19 mouse cellular contexts compared by ENCODE assay signal in the genomic region with DNA sequence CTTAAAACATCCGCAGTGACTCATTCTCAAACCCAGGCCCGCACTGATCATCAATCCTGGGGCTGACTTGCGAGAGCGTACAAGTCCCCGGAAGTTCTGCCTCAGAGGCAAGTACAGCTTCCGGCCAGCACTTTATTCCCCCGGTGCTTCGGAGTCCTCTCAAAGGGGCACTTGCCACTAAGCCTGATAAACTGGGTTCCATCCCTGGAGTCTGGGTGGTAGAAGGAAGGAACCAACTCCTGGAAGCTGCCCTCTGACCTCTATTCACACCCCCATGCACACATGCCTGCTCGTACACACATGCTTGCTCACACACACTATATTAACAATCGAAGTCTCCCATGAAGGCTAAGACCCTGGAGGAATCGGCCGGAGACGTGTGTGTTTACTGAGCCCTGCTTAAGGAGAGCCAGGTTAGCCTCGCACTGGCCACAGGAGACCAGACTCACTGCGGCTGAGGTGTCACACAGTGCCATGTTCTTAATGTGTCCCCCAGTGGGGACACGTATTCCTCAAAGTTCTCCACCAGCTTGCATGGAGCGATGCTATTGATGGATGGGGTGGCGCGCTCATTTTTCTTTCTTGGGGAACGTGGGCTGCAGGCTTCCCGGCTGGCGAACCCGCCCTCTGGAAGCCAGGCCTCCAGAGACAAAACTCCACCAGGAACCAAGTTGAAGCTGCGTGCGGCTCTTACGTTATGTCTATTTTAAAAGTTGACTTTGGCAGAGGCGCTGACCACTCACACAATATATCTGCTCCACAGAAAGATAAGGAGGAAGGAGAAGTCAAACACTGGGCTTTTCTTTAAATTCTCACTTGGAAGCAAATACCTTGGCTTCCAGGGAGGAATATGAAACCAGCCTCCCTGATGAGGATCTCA.
DNase-seq lines count a peak whose midpoint lies in the region; ATAC-seq and TF ChIP-seq lines count a peak whose summit lies in the region.
"Had no signal": no experiment of that assay in that cellular context is flagged by ENCODE, and none has a peak within 500 bp of the region (broad histone marks: within the 10 kb centered on the region; RNA-seq: fewer than 3 reads in every experiment).

No protein-coding gene starts in this region.

- peaks cover 18% of the 10 kb centered on the region for H3K4me1 ChIP-seq in intestine, embryonic 14.5 days (replicated peaks; ENCODE audit: control insufficient read depth, insufficient read depth, low read length)
- H3K4me1 ChIP-seq in intestine, postnatal 0 days (replicated peaks; ENCODE audit: control insufficient read depth, insufficient read depth, low read length) = no peaks in the 10 kb centered on the region
- H3K4me1 ChIP-seq in testis, adult 2 months (ENCODE audit: control insufficient read depth, insufficient read depth, low read length) = peaks cover 14% of the 10 kb centered on the region
- peaks cover 16% of the 10 kb centered on the region; the same call in 1 of the 2 replicates for H3K4me1 ChIP-seq in heart, postnatal 0 days (ENCODE audit: control insufficient read depth, insufficient read depth)

- no peaks in the 10 kb centered on the region for H3K27me3 ChIP-seq in intestine, embryonic 14.5 days (replicated peaks; ENCODE audit: control insufficient read depth, insufficient read depth, low read length)
- H3K27me3 ChIP-seq in intestine, postnatal 0 days (replicated peaks; ENCODE audit: control insufficient read depth, insufficient read depth, low read length) = no peaks in the 10 kb centered on the region
- no peaks in the 10 kb centered on the region for H3K27me3 ChIP-seq in testis, adult 2 months (ENCODE audit: control insufficient read depth, insufficient read depth, low read length)
- H3K27me3 ChIP-seq in heart, postnatal 0 days (ENCODE audit: control insufficient read depth, insufficient read depth, low read length) = peaks cover 13% of the 10 kb centered on the region; the same call in 1 of the 2 replicates
- H3K27me3 ChIP-seq: hindbrain, embryonic 15.5 days; limb, embryonic 15.5 days; Patski had no signal

- H3K9me3 ChIP-seq in intestine, embryonic 14.5 days (ENCODE audit: control insufficient read depth, low read length) = no peaks in the 10 kb centered on the region
- no peaks in the 10 kb centered on the region for H3K9me3 ChIP-seq in intestine, postnatal 0 days (ENCODE audit: control insufficient read depth)
- H3K9me3 ChIP-seq in heart, postnatal 0 days (replicated peaks; ENCODE audit: control insufficient read depth, low read length) = no peaks in the 10 kb centered on the region
- H3K9me3 ChIP-seq: forebrain, embryonic 10.5 days; hindbrain, embryonic 15.5 days; limb, embryonic 15.5 days; midbrain, embryonic 10.5 days had no signal

- no peak for TF ChIP-seq POLR2A in testis, adult 2 months (IDR thresholded peaks at IDR 0.05; ENCODE audit: control insufficient read depth, low read depth, low read length)

- TF ChIP-seq CTCF in intestine, postnatal 0 days (IDR thresholded peaks at IDR 0.05; ENCODE audit: low read depth) = no peak
- TF ChIP-seq CTCF in testis, adult 2 months (IDR thresholded peaks at IDR 0.05; ENCODE audit: control insufficient read depth, insufficient read depth, insufficient replicate concordance, low read depth, low read length) = no peak
- TF ChIP-seq CTCF in heart, postnatal 0 days (IDR thresholded peaks at IDR 0.05; ENCODE audit: low read depth) = no peak

- no peaks in the 10 kb centered on the region for H3K36me3 ChIP-seq in intestine, embryonic 14.5 days (ENCODE audit: control insufficient read depth, insufficient read depth, low read length)
- no peaks in the 10 kb centered on the region for H3K36me3 ChIP-seq in intestine, postnatal 0 days (ENCODE audit: control insufficient read depth, insufficient read depth)
- H3K36me3 ChIP-seq in testis, adult 2 months (ENCODE audit: control insufficient read depth, insufficient read depth, low read length) = no peaks in the 10 kb centered on the region
- no peaks in the 10 kb centered on the region for H3K36me3 ChIP-seq in heart, postnatal 0 days (replicated peaks; ENCODE audit: control insufficient read depth, insufficient read depth, low read length)
- H3K36me3 ChIP-seq: forebrain, embryonic 10.5 days; hindbrain, embryonic 15.5 days; limb, embryonic 15.5 days; midbrain, embryonic 10.5 days had no signal

- no peak overlapping the region for H3K4me2 ChIP-seq in intestine, embryonic 14.5 days (ENCODE audit: low read length)
- H3K4me2 ChIP-seq in intestine, postnatal 0 days (replicated peaks; ENCODE audit: low read depth) = no peak overlapping the region
- peak overlapping the region; percentile 37 for H3K4me2 ChIP-seq in heart, postnatal 0 days (ENCODE audit: low read depth, low read length)
- H3K4me2 ChIP-seq: hindbrain, embryonic 15.5 days; limb, embryonic 15.5 days had no signal

- 47% methylated on average over 27 of the region's 27 CpGs for WGBS in intestine, embryonic 14.5 days
- 60% methylated on average over 27 of the region's 27 CpGs for WGBS in intestine, postnatal 0 days
- 45% methylated on average over 27 of the region's 27 CpGs for WGBS in heart, postnatal 0 days

- H3K4me3 ChIP-seq in intestine, embryonic 14.5 days (ENCODE audit: low read depth, low read length) = no peak overlapping the region
- no peak overlapping the region for H3K4me3 ChIP-seq in intestine, postnatal 0 days (ENCODE audit: low read depth, low read length)
- H3K4me3 ChIP-seq in testis, adult 2 months (ENCODE audit: control insufficient read depth, low read depth, low read length) = peak overlapping the region; percentile 87
- no peak overlapping the region for H3K4me3 ChIP-seq in heart, postnatal 0 days (ENCODE audit: low read depth, low read length)
- H3K4me3 ChIP-seq: forebrain, embryonic 10.5 days; hindbrain, embryonic 15.5 days; layer of hippocampus, adult 2 months; left cerebral cortex, adult 2 months; limb, embryonic 15.5 days; midbrain, embryonic 10.5 days had no signal

- no peak overlapping the region for H3K9ac ChIP-seq in intestine, embryonic 14.5 days (ENCODE audit: low read length)
- no peak overlapping the region for H3K9ac ChIP-seq in intestine, postnatal 0 days (ENCODE audit: low read depth, low read length)
- no peak overlapping the region for H3K9ac ChIP-seq in heart, postnatal 0 days (replicated peaks; ENCODE audit: low read depth, low read length)
- H3K9ac ChIP-seq: hindbrain, embryonic 15.5 days; limb, embryonic 15.5 days had no signal

- peak; percentile 51 for DNase-seq in intestine, embryonic 14.5 days (ENCODE audit: low spot score)
- DNase-seq in testis, postnatal 14 days (ENCODE audit: low spot score) = no peak
- DNase-seq in heart, postnatal 0 days (ENCODE audit: low spot score) = peak; percentile 77
- no peak for DNase-seq in layer of hippocampus, adult 11-12 months (ENCODE audit: low spot score)
- DNase-seq in gastrocnemius, postnatal 25 days = no peak
- DNase-seq: B cell, adult 2 months; cerebellum, postnatal 36 days; kidney, adult 18-20 months; lung, adult 2 months; thymus, postnatal 25 days had no signal

- H3K27ac ChIP-seq in intestine, embryonic 14.5 days (ENCODE audit: low read depth) = no peak overlapping the region
- no peak overlapping the region for H3K27ac ChIP-seq in intestine, postnatal 0 days (ENCODE audit: low read depth, low read length)
- H3K27ac ChIP-seq in testis, adult 2 months (ENCODE audit: control insufficient read depth, insufficient read depth, low read depth, low read length) = no peak overlapping the region
- H3K27ac ChIP-seq in heart, postnatal 0 days (ENCODE audit: low read depth) = 0 out of 2 replicates have a peak overlapping the region, but pooled peaks have one; percentile 19
- H3K27ac ChIP-seq: forebrain, embryonic 10.5 days; hindbrain, embryonic 15.5 days; layer of hippocampus, adult 2 months; left cerebral cortex, adult 2 months; limb, embryonic 15.5 days; midbrain, embryonic 10.5 days had no signal

- TF ChIP-seq EP300 in heart, postnatal 0 days (IDR thresholded peaks at IDR 0.05; ENCODE audit: low read depth) = no peak

- ATAC-seq in intestine, embryonic 14.5 days (replicated peaks; ENCODE audit: low FRiP score, low TSS enrichment, low read depth) = no peak; the same call in none of the 2 replicates
- ATAC-seq in intestine, postnatal 0 days = no peak
- peak; percentile 40; the same call in 1 of the 2 replicates for ATAC-seq in heart, postnatal 0 days (ENCODE audit: insufficient read depth, low read depth)
- ATAC-seq: Patski had no signal

Comparison
In these comparisons a context has a peak if more than half of its experiments do, and no peak if none do; other contexts are left out.
1. DNase-seq: peak in intestine, embryonic 14.5 days (single experiment) and heart, postnatal 0 days (single experiment); none in testis, postnatal 14 days (single experiment), layer of hippocampus, adult 11-12 months (single experiment) and gastrocnemius, postnatal 25 days (single experiment).